Mouse (Mus musculus) liver (tissue): ENCODE results near the gene Dnaja1.

ENCODE experiments used
- DNase-seq: peaks from one replicate; pipeline ENCODE4 v3.0.0-alpha.2; 2020; ENCODE audit warnings: mixed read lengths

Dnaja1 gene

GRCm38 (mm10) chr4:40722011-40722666 lies at the start of gene Dnaja1:
Gene Dnaja1 (plus strand): TSS chr4:40722150.
- DNase-seq, result peak; percentile 97

GRCm38 (mm10) chr4:40673526-40673925 lies 48.4 kb upstream of the Dnaja1 start:
- no peak for DNase-seq

GRCm38 (mm10) chr4:40676338-40676737 lies 45.6 kb upstream of the Dnaja1 start:
- peak; percentile 11 for DNase-seq

GRCm38 (mm10) chr4:40677132-40677531 lies 44.8 kb upstream of the Dnaja1 start:
- DNase-seq, result peak; percentile 36

- DNase-seq, result peak; percentile 38
Observed at GRCm38 (mm10) chr4:40680250-40680860, 41.6 kb upstream of the Dnaja1 start.

- DNase-seq, result peak; percentile 44
Observed at GRCm38 (mm10) chr4:40681908-40682307, 40.0 kb upstream of the Dnaja1 start.

- no peak for DNase-seq
Observed at GRCm38 (mm10) chr4:40682359-40682758, 39.6 kb upstream of the Dnaja1 start.

- DNase-seq, result no peak
Observed at GRCm38 (mm10) chr4:40683306-40683705, 38.6 kb upstream of the Dnaja1 start.

GRCm38 (mm10) chr4:40691100-40691499 lies 30.9 kb upstream of the Dnaja1 start:
- DNase-seq, result no peak

GRCm38 (mm10) chr4:40697059-40697458 lies 24.9 kb upstream of the Dnaja1 start:
- no peak for DNase-seq

- peak; percentile 21 for DNase-seq
Observed at GRCm38 (mm10) chr4:40700216-40700615, 21.7 kb upstream of the Dnaja1 start.

GRCm38 (mm10) chr4:40701796-40702195 lies 20.2 kb upstream of the Dnaja1 start:
- DNase-seq, result no peak

GRCm38 (mm10) chr4:40702797-40703709 lies 18.9 kb upstream of the Dnaja1 start, which contains the start of gene Aptx:
Gene Aptx (minus strand): TSS chr4:40703194.
- peak; percentile 90 for DNase-seq

- DNase-seq, result no peak
Observed at GRCm38 (mm10) chr4:40703710-40704275, 18.2 kb upstream of the Dnaja1 start.

- DNase-seq, result no peak
Observed at GRCm38 (mm10) chr4:40717141-40717540, 4.8 kb upstream of the Dnaja1 start.

- DNase-seq, result no peak
Observed at GRCm38 (mm10) chr4:40720910-40721309, 1.0 kb upstream of the Dnaja1 start.

- peak; percentile 86 for DNase-seq
Observed at GRCm38 (mm10) chr4:40722687-40723460, 924 bp downstream of the Dnaja1 start.

GRCm38 (mm10) chr4:40725141-40725540 lies 3.2 kb downstream of the Dnaja1 start:
- DNase-seq, result no peak

GRCm38 (mm10) chr4:40725554-40725953 lies 3.6 kb downstream of the Dnaja1 start:
- DNase-seq, result no peak

- no peak for DNase-seq
Observed at GRCm38 (mm10) chr4:40727247-40727646, 5.3 kb downstream of the Dnaja1 start.

GRCm38 (mm10) chr4:40731262-40731661 lies 9.3 kb downstream of the Dnaja1 start:
- DNase-seq, result no peak

- DNase-seq, result no peak
Observed at GRCm38 (mm10) chr4:40735351-40735750, 13.4 kb downstream of the Dnaja1 start.
